Mouse (Mus musculus): ENCODE measurements around the gene Zfp599.

- TF ChIP-seq CTCF (IDR thresholded peaks at IDR 0.05; ENCODE audit: borderline replicate concordance, insufficient read depth, low read depth, low read length), result no peak
- no peak for TF ChIP-seq POLR2A (IDR thresholded peaks at IDR 0.05; ENCODE audit: borderline replicate concordance, insufficient read depth, low read length)
These were observed 3.1 kb downstream of the Zfp599 start for GRCm38 (mm10) chr9:22256579-22256978.

Data from cerebellum, adult 2 months (tissue).